In the genomic region with DNA sequence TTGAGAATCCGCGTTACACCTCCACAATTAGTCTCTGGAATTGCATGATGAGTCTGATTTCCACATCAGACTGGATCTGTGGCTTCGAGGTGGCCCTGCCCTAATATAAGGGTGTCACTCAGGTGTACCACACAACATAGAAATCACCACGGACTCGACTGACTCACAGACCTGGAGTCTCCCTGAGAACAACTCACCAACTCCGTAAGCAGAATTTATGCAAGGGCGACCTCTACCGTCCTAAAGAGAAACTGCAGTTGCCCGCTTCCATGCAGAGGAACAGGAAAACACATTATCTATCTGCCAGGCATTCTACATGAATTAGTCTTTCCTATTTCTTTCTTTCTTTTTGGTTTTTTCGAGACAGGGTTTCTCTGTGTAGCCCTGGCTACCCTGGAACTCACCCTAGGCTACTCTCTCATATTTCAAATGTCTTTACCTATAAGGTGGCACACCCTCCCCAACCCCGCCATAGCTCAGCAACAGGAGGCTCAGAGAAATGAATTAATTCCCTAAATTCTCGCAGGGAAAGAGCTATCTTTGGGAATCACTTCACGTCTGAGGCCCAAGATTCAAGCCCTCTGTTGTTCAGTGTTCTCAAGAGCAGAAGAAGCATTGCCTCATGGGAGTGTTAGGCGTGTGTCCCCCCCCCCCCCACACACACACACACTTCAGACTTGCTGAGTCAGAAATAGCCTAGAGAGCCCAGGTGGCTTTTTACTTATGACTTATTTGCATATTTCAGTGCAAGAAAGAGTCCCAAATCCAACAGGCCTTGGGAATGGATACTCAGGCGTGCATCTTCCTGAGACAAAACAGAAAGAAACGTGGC, we compare ENCODE assay signal across 8 mouse cellular contexts. TPM values are rescaled to one million over a fixed set of nuclear protein-coding genes. Genes with fewer than 3 reads are reported as not detected.
DNase-seq lines count a peak whose midpoint lies in the region; ATAC-seq lines count a peak whose summit lies in the region.

No protein-coding gene starts in this region.

- 0 out of 2 replicates have a peak, but pooled peaks cover 10% of the 10 kb centered on the region for H3K36me3 ChIP-seq in hindbrain, embryonic 15.5 days

- H3K4me1 ChIP-seq in hindbrain, embryonic 15.5 days (replicated peaks): peaks cover 13% of the 10 kb centered on the region

- peak; percentile 91 for DNase-seq in R1 (ENCODE audit: low read depth, low spot score)
- peak; percentile 82 to 90 for DNase-seq in cerebellum, postnatal 36 days
- peak; percentile 88 to 93 for DNase-seq in frontal cortex, postnatal 36 days (ENCODE audit: low spot score in 2 of 2)
- DNase-seq in layer of hippocampus, postnatal 36 days: peak; percentile 84 to 88
- peak; percentile 86 for DNase-seq in lung, postnatal 25 days (ENCODE audit: low spot score)
- DNase-seq in retina, postnatal 1 day: peak; percentile 88
- DNase-seq in thymus, postnatal 4 days: peak; percentile 85

- no peak overlapping the region for H3K27ac ChIP-seq in hindbrain, embryonic 15.5 days (replicated peaks)

- WGBS in hindbrain, embryonic 15.5 days: 15% methylated on average over 16 of the region's 16 CpGs

- H3K9ac ChIP-seq in hindbrain, embryonic 15.5 days: peak overlapping the region; percentile 7

- H3K27me3 ChIP-seq in hindbrain, embryonic 15.5 days: no peaks in the 10 kb centered on the region

- peak overlapping the region; percentile 29 for H3K4me3 ChIP-seq in hindbrain, embryonic 15.5 days

- peak; percentile 65 for ATAC-seq in hindbrain, embryonic 15.5 days (ENCODE audit: low FRiP score, low read depth)

- H3K4me2 ChIP-seq in hindbrain, embryonic 15.5 days: peak overlapping the region; percentile 54

- no peaks in the 10 kb centered on the region for H3K9me3 ChIP-seq in hindbrain, embryonic 15.5 days

RNA-seq across cellular contexts. Expression of a gene that starts 7.7 kb away (rescaled TPM):
- 235 and 255 TPM in 2 replicates for polyA plus RNA-seq in hindbrain, embryonic 15.5 days (2015; fragmentation: Nextera tagmentation; extraction: Ambion mirVana)
- 100 to 1,000 TPM; 129 to 132 TPM for total RNA-seq in layer of hippocampus, postnatal 36 days (2021)

RNA-seq across cellular contexts. Expression of a gene that starts 20.5 kb away (rescaled TPM):
- 25.0 and 26.1 TPM in 2 replicates for polyA plus RNA-seq in hindbrain, embryonic 15.5 days (2015; fragmentation: Nextera tagmentation; extraction: Ambion mirVana)
- 10 to 100 TPM; 30.7 to 31.4 TPM for total RNA-seq in layer of hippocampus, postnatal 36 days (2021)

RNA-seq across cellular contexts. Expression of a gene that starts 25.6 kb away (rescaled TPM):
- 37.3 and 39.2 TPM in 2 replicates for polyA plus RNA-seq in hindbrain, embryonic 15.5 days (2015; fragmentation: Nextera tagmentation; extraction: Ambion mirVana)
- 100 to 1,000 TPM; 125 to 150 TPM for total RNA-seq in layer of hippocampus, postnatal 36 days (2021)

RNA-seq across cellular contexts. Expression of a gene that starts 55.5 kb away (rescaled TPM):
- 223 and 227 TPM in 2 replicates for polyA plus RNA-seq in hindbrain, embryonic 15.5 days (2015; fragmentation: Nextera tagmentation; extraction: Ambion mirVana)
- total RNA-seq in layer of hippocampus, postnatal 36 days (2021): 100 to 1,000 TPM; 214 to 219 TPM
